ENCODE assay signal across 8 mouse cellular contexts in genomic region chr6:114919670-114920313, GRCm38 (mm10). TPM values are rescaled to one million over a fixed set of nuclear protein-coding genes. Genes with fewer than 3 reads are reported as not detected.
DNase-seq lines count a peak whose midpoint lies in the region; ATAC-seq and TF ChIP-seq lines count a peak whose summit lies in the region.

No protein-coding gene starts in this region.

- TF ChIP-seq POLR2A in kidney, adult 2 months (IDR thresholded peaks at IDR 0.05; ENCODE audit: low read depth, low read length) = no peak
- no peak for TF ChIP-seq POLR2A in cerebellum, adult 2 months (IDR thresholded peaks at IDR 0.05; ENCODE audit: borderline replicate concordance, insufficient read depth, low read length)

- H3K36me3 ChIP-seq in kidney, adult 2 months (ENCODE audit: control insufficient read depth, insufficient read depth, low read length) = no peaks in the 10 kb centered on the region
- H3K36me3 ChIP-seq in forebrain, embryonic 10.5 days (replicated peaks) = peaks cover 17% of the 10 kb centered on the region
- H3K36me3 ChIP-seq in kidney, postnatal 0 days (ENCODE audit: insufficient read depth, low read length) = no peaks in the 10 kb centered on the region
- H3K36me3 ChIP-seq in midbrain, embryonic 12.5 days = no peaks in the 10 kb centered on the region

- H3K4me2 ChIP-seq in kidney, postnatal 0 days (ENCODE audit: low read length) = peak overlapping the region; percentile 78
- H3K4me2 ChIP-seq in midbrain, embryonic 12.5 days (replicated peaks) = peak overlapping the region; percentile 75

- DNase-seq in kidney, adult 2 months = peak; percentile 64
- no peak for DNase-seq in kidney, adult 11 months
- no peak for DNase-seq in forebrain, embryonic 10.5 days (ENCODE audit: extremely low spot score, low spot score)
- DNase-seq in kidney, postnatal 0 days (ENCODE audit: low spot score) = no peak
- DNase-seq in cerebellum, postnatal 25 days = no peak
- no peak for DNase-seq in cerebellum, adult 2 months
- no peak for DNase-seq in cerebellum, postnatal 4 days (ENCODE audit: low spot score in 2 of 2)

- ATAC-seq in kidney, postnatal 0 days (replicated peaks; ENCODE audit: low FRiP score, low read depth) = no peak
- no peak for ATAC-seq in midbrain, embryonic 12.5 days (ENCODE audit: low FRiP score, low read depth)

- 0 out of 2 replicates have a peak, but pooled peaks have one; percentile 25 for TF ChIP-seq CTCF in kidney, adult 2 months (conservative IDR thresholded peaks at IDR 0.05; ENCODE audit: insufficient read depth, insufficient read length, low read depth, low read length)
- peak; percentile 25; the same call in 1 of the 2 replicates for TF ChIP-seq CTCF in kidney, postnatal 0 days (IDR thresholded peaks at IDR 0.05; ENCODE audit: low read depth)
- no peak for TF ChIP-seq CTCF in cerebellum, adult 2 months (IDR thresholded peaks at IDR 0.05; ENCODE audit: borderline replicate concordance, insufficient read depth, low read depth, low read length)

- peak overlapping the region; percentile 94; the same call in 1 of the 2 replicates for H3K27ac ChIP-seq in kidney, adult 2 months (ENCODE audit: insufficient read depth, low read depth, low read length)
- H3K27ac ChIP-seq in forebrain, embryonic 10.5 days = peak overlapping the region; percentile 95
- H3K27ac ChIP-seq in kidney, postnatal 0 days = peak overlapping the region; percentile 90
- H3K27ac ChIP-seq in midbrain, embryonic 12.5 days (replicated peaks) = peak overlapping the region; percentile 80; the same call in 1 of the 2 replicates
- no peak overlapping the region for H3K27ac ChIP-seq in cerebellum, adult 2 months (ENCODE audit: insufficient read depth, low read length)

- peaks cover 35% of the 10 kb centered on the region for H3K4me1 ChIP-seq in kidney, adult 2 months (ENCODE audit: control insufficient read depth, insufficient read depth, low read length)
- H3K4me1 ChIP-seq in forebrain, embryonic 10.5 days = peaks cover 62% of the 10 kb centered on the region
- peaks cover 47% of the 10 kb centered on the region for H3K4me1 ChIP-seq in kidney, postnatal 0 days (replicated peaks; ENCODE audit: insufficient read depth, low read length)
- peaks cover 56% of the 10 kb centered on the region for H3K4me1 ChIP-seq in midbrain, embryonic 12.5 days
- H3K4me1 ChIP-seq in cerebellum, adult 2 months (ENCODE audit: control insufficient read depth, insufficient read depth, low read length) = no peaks in the 10 kb centered on the region; the same call in 1 of the 2 replicates

- no peaks in the 10 kb centered on the region for H3K9me3 ChIP-seq in forebrain, embryonic 10.5 days
- H3K9me3 ChIP-seq in kidney, postnatal 0 days (replicated peaks; ENCODE audit: low read length) = no peaks in the 10 kb centered on the region
- H3K9me3 ChIP-seq in midbrain, embryonic 12.5 days = no peaks in the 10 kb centered on the region

- H3K27me3 ChIP-seq in kidney, adult 2 months (replicated peaks; ENCODE audit: control insufficient read depth, insufficient read depth, low read length) = no peaks in the 10 kb centered on the region
- no peaks in the 10 kb centered on the region for H3K27me3 ChIP-seq in forebrain, embryonic 10.5 days (ENCODE audit: poor library complexity, severe bottlenecking)
- H3K27me3 ChIP-seq in kidney, postnatal 0 days (ENCODE audit: insufficient read depth, low read length) = no peaks in the 10 kb centered on the region
- H3K27me3 ChIP-seq in midbrain, embryonic 12.5 days = no peaks in the 10 kb centered on the region
- H3K27me3 ChIP-seq in cerebellum, adult 2 months (ENCODE audit: control insufficient read depth, insufficient read depth, low read length) = no peaks in the 10 kb centered on the region

- 10% methylated on average over 9 of the region's 9 CpGs for WGBS in kidney, adult 2 months
- 48% methylated on average over 9 of the region's 9 CpGs for WGBS in forebrain, embryonic 10.5 days
- WGBS in kidney, postnatal 0 days = 3% methylated on average over 9 of the region's 9 CpGs
- WGBS in midbrain, embryonic 12.5 days = 32% methylated on average over 9 of the region's 9 CpGs
- 68% methylated on average over 9 of the region's 9 CpGs for WGBS in cerebellum, adult 2 months

- H3K9ac ChIP-seq in kidney, postnatal 0 days (ENCODE audit: low read depth, low read length) = peak overlapping the region; percentile 83
- H3K9ac ChIP-seq in midbrain, embryonic 12.5 days (replicated peaks) = peak overlapping the region; percentile 71

- H3K4me3 ChIP-seq in kidney, adult 2 months (ENCODE audit: insufficient read depth, low read depth, low read length) = peak overlapping the region; percentile 64
- peak overlapping the region; percentile 68 for H3K4me3 ChIP-seq in forebrain, embryonic 10.5 days
- peak overlapping the region; percentile 77 for H3K4me3 ChIP-seq in kidney, postnatal 0 days (replicated peaks; ENCODE audit: low read depth, low read length)
- peak overlapping the region; percentile 64 for H3K4me3 ChIP-seq in midbrain, embryonic 12.5 days
- H3K4me3 ChIP-seq in cerebellum, adult 2 months (replicated peaks; ENCODE audit: insufficient read depth, low read depth, low read length) = no peak overlapping the region

RNA-seq across cellular contexts. Expression of gene Vgll4, which starts 50.0 kb away (rescaled TPM):
- polyA plus RNA-seq in kidney, adult 2 months (2012; rRNA removed) = 60.5 and 66.6 TPM in 2 replicates
- 79.0 and 81.7 TPM in 2 replicates for polyA plus RNA-seq in forebrain, embryonic 10.5 days (2016; fragmentation: Nextera tagmentation; extraction: Ambion mirVana)
- polyA plus RNA-seq in kidney, postnatal 0 days (2015; fragmentation: Nextera tagmentation; extraction: Ambion mirVana) = 97.2 and 99.7 TPM in 2 replicates
- polyA plus RNA-seq in midbrain, embryonic 12.5 days (2016; fragmentation: Nextera tagmentation; extraction: Ambion mirVana) = 79.2 and 85.6 TPM in 2 replicates
- polyA plus RNA-seq in cerebellum, adult 2 months (2012; rRNA removed) = 22.3 and 23.9 TPM in 2 replicates
